Mouse (Mus musculus): Measurements from ENCODE around the gene Taldo1. TPM values are rescaled to one million over a fixed set of nuclear protein-coding genes. Genes with fewer than 3 reads are reported as not detected.
"Not testable (repeated sequence)": the region's sequence is repeated elsewhere in the genome, so short reads cannot be mapped to it uniquely, and the experiment has no call there.

The Taldo1 gene
- total RNA-seq, 2 experiments from 2014 or later = 122 to 125 TPM

- DNase-seq (ENCODE audit: low spot score in 2 of 2) = no peak
Measured at GRCm38 (mm10) chr7:141387807-141388486, 4.1 kb upstream of the Taldo1 start.

- no peak for DNase-seq (ENCODE audit: low spot score in 2 of 2)
Measured at GRCm38 (mm10) chr7:141388487-141389109, 3.4 kb upstream of the Taldo1 start.

DNA sequence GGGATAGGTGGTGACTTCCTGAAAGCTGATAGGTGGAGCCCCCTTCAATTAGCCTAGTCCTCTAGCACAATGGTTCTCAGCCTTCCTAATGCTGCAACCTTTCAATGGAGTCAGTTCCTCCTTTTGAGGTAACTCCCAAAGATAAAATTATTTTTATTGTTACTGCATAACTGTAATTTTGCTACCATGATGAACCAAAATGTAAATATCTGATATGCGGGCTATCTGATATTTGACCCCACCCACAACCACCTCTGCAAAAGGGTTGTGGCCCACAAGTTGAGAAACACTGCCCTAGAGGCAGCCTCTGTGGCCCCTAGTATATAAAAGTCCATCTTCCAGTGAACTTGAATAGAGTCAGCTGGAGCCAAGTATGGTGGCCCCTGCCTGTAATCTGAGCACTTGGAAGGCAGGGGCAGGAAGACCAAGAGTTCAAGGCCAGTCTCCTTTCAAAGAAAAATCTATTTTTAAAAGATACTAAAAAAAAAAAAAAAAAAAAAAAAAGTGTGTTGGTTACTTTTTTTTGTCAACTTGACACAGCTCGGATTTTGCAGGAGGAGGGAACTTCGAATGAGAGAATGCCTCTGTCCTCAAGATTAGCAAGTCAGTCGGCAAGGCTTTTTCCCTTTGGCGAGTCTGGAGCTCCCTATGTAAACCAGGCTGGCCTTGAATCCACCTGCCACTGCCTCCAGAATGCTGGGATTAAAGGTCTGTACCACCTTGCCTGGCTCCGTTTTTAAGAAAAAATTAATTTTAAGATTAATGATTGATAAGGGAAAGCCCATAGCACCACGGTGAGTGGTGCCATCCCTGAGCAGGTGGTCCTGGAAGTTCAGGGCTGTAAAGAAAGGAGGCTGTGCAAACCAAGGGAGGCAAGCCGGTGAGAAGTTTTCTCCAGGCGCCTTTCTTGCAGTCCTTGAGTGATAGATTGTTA, 1.4 kb upstream of the Taldo1 start:
- DNase-seq (ENCODE audit: low spot score in 2 of 2) = no peak

DNA sequence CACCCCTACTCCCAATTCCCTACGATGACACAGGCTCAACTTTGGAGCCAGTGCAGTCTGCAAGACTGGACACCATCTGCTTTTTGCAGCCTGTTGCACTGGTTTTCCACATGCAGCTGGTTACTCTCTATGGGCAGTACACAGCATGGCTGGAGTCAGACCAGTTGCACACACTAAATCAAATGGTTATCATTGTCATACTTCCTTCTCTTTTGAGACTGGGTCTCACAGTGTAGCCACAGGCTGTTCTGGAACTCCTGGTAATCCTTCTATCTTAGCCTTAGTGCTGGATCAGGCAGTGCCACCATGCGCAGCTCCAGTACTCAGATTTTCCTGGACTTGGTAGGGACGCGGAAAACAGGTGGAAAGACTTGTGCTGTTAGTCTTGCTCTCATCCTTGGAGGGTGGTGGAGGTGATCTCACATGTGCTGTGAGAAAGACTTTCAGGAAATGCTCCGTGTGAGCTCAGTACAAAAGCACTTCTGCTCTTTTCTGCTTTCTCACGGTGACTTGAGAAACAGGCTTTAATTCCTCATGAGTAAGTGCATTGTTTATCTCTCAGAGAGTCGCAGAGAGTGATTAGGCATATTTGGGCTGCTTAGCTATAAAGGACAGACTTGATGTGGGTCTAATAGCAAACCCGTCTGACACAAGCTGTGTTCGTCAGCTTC, 688 bp downstream of the Taldo1 start:
- DNase-seq (ENCODE audit: low spot score in 2 of 2) = no peak

GRCm38 (mm10) chr7:141394158-141394557, 2.2 kb downstream of the Taldo1 start:
- DNase-seq (ENCODE audit: low spot score in 2 of 2) = no peak

- DNase-seq (ENCODE audit: low spot score in 2 of 2) = peak in 1 of 2 experiments; percentile 56
Measured at GRCm38 (mm10) chr7:141394771-141395170, 2.8 kb downstream of the Taldo1 start.

DNA sequence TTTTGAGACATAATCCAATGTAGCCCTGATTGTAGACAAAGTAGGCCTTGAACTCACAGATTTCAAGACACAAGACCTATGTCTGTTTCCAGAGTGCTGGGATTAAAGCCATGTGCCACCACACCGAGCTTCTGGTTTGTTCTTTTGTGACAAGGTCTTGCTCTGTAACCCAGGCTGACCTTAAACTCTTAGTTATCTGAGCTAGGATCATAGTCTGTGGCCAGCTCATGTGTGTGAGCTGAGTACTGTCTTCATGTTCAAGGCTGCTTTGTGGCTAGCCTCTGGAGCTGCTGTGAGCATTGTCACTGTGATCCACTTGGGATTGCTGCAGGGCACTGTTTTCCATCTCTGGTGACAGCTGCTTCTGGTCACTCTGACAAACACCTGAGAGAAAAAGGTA, 3.3 kb downstream of the Taldo1 start:
- DNase-seq (ENCODE audit: low spot score in 2 of 2) = no peak

- peak in 1 of 2 experiments; percentile 51 for DNase-seq (ENCODE audit: low spot score in 2 of 2)
Measured at GRCm38 (mm10) chr7:141403305-141403704, 11.3 kb downstream of the Taldo1 start.

GRCm38 (mm10) chr7:141405466-141405865, 13.5 kb downstream of the Taldo1 start:
- no peak for DNase-seq (ENCODE audit: low spot score in 2 of 2)

DNA sequence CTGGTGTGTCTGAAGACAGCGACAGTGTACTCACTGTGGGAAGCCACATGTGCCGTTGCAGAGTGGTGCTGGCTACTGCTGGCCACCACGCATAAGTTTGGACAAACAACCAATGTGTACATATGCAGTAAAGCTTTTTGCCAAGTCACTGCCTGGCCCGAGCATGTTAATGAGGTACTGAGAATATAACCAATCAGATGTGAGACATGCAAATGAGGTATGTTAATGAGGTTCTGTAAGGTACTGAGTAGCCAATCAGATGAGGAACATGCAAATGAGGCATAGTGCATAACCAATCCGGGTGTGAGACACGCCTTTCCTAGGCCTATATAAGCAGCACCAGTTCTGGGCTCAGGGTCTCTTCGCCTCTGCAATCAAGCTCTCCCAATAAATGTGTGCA, 15.7 kb downstream of the Taldo1 start:
- not testable (repeated sequence) for DNase-seq (ENCODE audit: low spot score in 2 of 2)

DNA sequence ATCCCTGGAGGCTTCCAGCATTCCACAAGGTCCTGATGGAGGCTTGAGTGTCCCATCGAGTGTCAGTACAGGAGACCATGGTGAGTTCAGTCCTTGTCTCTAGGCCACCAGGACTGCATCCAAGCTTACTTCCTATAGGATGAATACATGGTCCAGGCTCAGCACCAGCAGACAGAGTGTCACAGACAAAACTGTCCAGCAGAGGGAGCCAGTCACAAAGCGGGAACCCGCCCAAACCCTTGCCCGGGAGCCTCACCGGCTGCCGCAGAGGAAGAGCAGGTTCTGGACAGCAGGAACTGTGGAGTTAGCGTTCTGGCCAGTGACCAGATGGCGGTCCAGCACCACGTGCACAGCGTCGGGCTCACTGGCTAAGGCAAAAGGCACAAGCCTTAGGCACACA, 16.8 kb downstream of the Taldo1 start:
- DNase-seq (ENCODE audit: low spot score in 2 of 2) = peak; percentile 79 to 90

DNA sequence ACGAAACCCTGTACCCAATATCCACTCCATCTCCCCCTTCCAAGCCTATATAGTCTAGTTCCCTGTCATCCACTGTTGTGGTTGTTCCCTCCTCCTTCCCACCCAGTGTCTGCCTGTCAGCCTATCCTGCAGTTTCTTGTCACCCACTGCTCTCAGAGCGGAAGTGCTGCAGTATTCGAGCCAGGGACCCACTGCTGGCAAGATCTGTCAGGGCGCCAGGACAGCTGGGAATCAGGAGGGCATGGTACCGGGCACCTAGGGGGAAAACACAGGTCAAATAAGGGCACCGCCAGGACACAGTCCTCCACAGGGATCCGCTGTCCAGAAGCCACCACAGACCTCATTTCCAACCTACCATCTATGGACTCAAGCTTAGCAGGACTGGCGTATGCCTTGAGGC, 18.6 kb downstream of the Taldo1 start:
- DNase-seq (ENCODE audit: low spot score in 2 of 2) = no peak

GRCm38 (mm10) chr7:141411667-141412066, 19.7 kb downstream of the Taldo1 start:
- DNase-seq (ENCODE audit: low spot score in 2 of 2) = no peak

- DNase-seq (ENCODE audit: low spot score in 2 of 2) = no peak
Measured at GRCm38 (mm10) chr7:141413331-141413730, 21.3 kb downstream of the Taldo1 start.

GRCm38 (mm10) chr7:141413809-141414584, 22.0 kb downstream of the Taldo1 start, which contains the start of gene Gatd1:
TSS of gene Gatd1 (minus strand) at chr7:141414136.
- DNase-seq (ENCODE audit: low spot score in 2 of 2) = peak; percentile 97 to 99

- DNase-seq (ENCODE audit: low spot score in 2 of 2) = no peak
Measured at GRCm38 (mm10) chr7:141416144-141416841, 24.3 kb downstream of the Taldo1 start.

- no peak for DNase-seq (ENCODE audit: low spot score in 2 of 2)
Measured at GRCm38 (mm10) chr7:141417731-141418681, 26.0 kb downstream of the Taldo1 start.

DNA sequence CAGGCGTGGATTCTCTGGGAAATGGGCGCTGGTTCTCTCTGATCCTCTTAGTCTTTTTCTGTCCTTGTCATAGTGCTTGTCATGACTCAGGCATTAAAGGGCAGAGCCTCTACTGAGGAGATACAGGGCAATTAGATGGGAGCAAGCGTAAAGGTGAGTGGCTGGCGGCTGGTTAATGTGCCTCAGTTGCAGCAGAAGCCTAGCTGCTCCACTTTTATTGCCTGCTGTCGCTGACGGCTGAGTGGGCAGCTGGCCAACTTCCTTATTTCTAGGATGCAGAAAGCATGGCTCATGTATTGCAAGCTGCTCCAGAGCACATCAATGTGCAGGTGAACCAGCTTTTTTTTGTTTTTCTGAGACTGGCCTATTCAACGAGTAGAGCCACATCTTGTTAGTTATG, 27.0 kb downstream of the Taldo1 start:
- DNase-seq (ENCODE audit: low spot score in 2 of 2) = peak in 1 of 2 experiments; percentile 76
